Mouse (Mus musculus) myocyte (in vitro differentiated cells): ENCODE measurements at regions not wholly inside any gene's neighbourhood (a gene's known extent, or its start where the extent isn't known, plus 50 kb on each side); places are given as distances from the start of the nearest gene placed in this dataset.
"Not testable (repeated sequence)": the region's sequence is repeated elsewhere in the genome, so short reads cannot be mapped to it uniquely, and the experiment has no call there.

Experiments
- CEBPB ChIP-seq: IDR thresholded peaks from 2 replicates; pipeline ENCODE4 v1.6.1; 2011; ENCODE audit warnings: mild to moderate bottlenecking, moderate library complexity; ENCODE audit not compliant: poor library complexity, insufficient read depth, severe bottlenecking
- E2F4 ChIP-seq: IDR thresholded peaks from one replicate; pipeline ENCODE4 v1.6.1; 2011; ENCODE audit warnings: mild to moderate bottlenecking, control low read depth, moderate library complexity; ENCODE audit not compliant: insufficient read depth
- MAX ChIP-seq: IDR thresholded peaks from one replicate; pipeline ENCODE4 v1.6.1; 2011; ENCODE audit warnings: low read depth, mild to moderate bottlenecking, control low read depth
- MYOD1 ChIP-seq, 3 experiments: IDR thresholded peaks; one replicate each; pipeline ENCODE4 v1.6.1; 2011; ENCODE audit warnings: control low read depth in 2 of 3, low read depth in 2 of 3, mild to moderate bottlenecking in 2 of 3, moderate library complexity in 1 of 3; ENCODE audit not compliant: insufficient read length in 2 of 3, control insufficient read depth in 1 of 3
- POLR2A ChIP-seq: IDR thresholded peaks from one replicate; pipeline ENCODE4 v1.6.1; 2011; ENCODE audit warnings: low read depth, mild to moderate bottlenecking, control low read depth, moderate library complexity; ENCODE audit not compliant: insufficient read length
- POLR2AphosphoS2 ChIP-seq: IDR thresholded peaks from one replicate; pipeline ENCODE4 v1.6.1; 2011; ENCODE audit warnings: low read depth, control low read depth; ENCODE audit not compliant: insufficient read length
- SRF ChIP-seq: IDR thresholded peaks from one replicate; pipeline ENCODE4 v1.6.1; 2011; ENCODE audit warnings: low read depth; ENCODE audit not compliant: control insufficient read depth, insufficient read length
- TCF12 ChIP-seq: IDR thresholded peaks from one replicate; pipeline ENCODE4 v1.6.1; 2011; ENCODE audit warnings: mild to moderate bottlenecking, control low read depth; ENCODE audit not compliant: poor library complexity, insufficient read depth, severe bottlenecking
- USF1 ChIP-seq: IDR thresholded peaks from one replicate; pipeline ENCODE4 v1.6.1; 2011; ENCODE audit warnings: low read depth, mild to moderate bottlenecking, control low read depth, moderate library complexity

DNA sequence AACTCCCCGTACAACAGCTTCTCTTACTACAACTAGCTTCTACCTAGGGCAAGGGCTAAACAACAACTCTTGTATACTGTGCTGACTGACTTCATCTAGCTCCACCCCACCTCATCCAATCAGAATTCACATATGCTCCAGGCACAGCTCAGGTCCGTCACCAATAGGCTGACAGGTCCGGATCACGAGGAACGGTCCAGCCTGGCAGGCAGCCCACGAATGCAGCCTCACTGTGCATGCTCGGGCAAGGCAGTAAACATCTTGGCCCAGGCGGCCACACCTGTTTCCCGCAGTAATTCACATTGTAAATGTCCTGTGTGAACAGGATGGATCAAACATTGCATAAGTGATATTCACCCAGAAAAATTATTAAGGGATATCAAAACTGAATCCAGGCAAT is 658.8 kb downstream of the Trhde start:
- not testable (repeated sequence) for TF ChIP-seq CEBPB; USF1; MAX; POLR2A; E2F4; MYOD1 (IDR thresholded peaks at IDR 0.05; ENCODE audit: control insufficient read depth in 1 of 3, insufficient read length in 2 of 3, low read depth in 2 of 3); SRF; TCF12; POLR2AphosphoS2
